Mouse (Mus musculus): Measurements from ENCODE around the gene Elane.
A peak's percentile ranks its signal among the peaks of the same experiment; 100 is the strongest.

- 0 out of 2 replicates have a peak, but pooled peaks have one; percentile 4 for TF ChIP-seq CTCF (IDR thresholded peaks at IDR 0.05; ENCODE audit: control insufficient read depth, insufficient read depth, low read length)
- no peak for TF ChIP-seq POLR2A (IDR thresholded peaks at IDR 0.05; ENCODE audit: borderline replicate concordance, control insufficient read depth, low read depth, low read length)
Observed at GRCm38 (mm10) chr10:79836918-79837317, 49.1 kb upstream of the Elane start.
